Mouse (Mus musculus): Measurements from ENCODE around the gene Scn3a.
"Not testable (repeated sequence)": the region's sequence is repeated elsewhere in the genome, so short reads cannot be mapped to it uniquely, and the experiment has no call there.

Scn3a gene

DNA sequence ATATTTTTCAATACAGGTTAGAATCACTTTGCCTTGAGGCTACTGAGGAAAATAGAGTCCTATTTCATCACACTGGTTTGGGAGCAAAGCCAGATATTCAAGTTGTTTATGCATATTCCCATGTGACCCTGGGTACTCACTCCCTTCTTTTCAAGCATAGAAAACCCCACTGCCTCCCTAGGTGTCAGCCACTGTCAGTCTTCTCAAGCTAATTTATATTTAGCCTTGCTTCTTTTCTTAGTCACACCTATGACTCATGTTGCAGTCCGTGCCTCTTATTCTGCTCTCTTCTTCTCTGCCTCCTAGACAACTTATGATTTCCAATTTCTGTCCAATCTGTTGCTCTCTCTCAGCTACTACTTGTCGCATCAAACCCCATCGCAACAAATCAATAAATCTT, 84.0 kb downstream of the Scn3a start:
- no peak for DNase-seq

DNA sequence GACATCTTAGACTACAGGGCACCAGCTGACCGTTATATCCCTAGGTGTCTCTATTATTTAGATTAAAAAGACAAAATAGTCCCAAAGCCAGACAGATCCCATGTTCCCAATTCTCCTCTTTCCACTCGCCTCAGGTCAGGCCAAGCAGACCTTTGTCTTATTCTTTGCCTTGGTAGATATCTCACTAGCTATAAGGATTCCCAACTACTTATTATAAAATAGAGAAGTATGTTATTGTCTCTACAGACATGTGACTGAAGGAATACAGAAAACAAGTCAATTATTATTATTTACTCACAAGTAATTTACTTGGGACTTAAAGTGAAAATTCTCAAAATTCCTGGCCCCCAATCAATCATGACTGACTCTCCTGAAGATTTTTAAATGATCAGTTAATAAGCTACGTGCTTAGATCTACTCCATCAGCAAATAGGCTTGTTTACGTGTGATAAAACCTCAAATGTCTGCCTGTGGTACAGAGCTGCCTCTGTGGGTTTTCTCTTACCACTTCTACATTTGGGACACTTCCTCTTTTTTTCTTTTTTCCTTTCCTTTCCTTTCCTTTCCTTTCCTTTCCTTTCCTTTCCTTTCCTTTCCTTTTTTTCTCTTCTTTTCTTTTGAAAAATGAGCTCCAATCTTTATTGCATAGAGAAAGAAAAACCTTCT, 86.3 kb downstream of the Scn3a start:
- DNase-seq, result no peak

DNA sequence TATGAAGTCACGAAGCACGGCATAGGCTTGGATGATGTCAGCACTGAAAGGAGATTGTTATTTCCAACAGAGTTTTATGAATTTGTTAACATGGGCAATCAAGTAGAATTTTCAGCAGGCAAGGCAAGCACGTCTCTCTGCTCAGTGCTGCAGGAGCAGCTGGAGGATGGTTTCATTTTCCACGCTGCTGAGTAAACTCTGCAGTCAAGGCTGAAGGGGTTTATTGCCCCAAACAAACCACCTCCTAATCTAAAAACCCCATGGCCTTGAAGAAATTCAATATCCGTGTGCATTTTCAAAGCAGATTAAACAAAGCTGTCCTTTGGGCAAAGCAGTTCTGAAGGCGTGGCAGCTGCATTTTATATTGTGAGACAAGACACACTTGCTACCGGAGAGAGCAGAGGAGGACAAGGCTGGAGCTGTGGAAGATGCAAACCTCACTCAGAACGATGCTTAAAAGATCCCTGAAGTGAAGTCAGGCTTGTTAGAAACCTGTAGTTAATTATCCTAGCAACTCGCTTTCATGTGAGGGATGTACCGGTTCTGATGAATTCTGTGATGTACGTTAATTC, 96.0 kb downstream of the Scn3a start:
- peak; percentile 32 for DNase-seq

DNA sequence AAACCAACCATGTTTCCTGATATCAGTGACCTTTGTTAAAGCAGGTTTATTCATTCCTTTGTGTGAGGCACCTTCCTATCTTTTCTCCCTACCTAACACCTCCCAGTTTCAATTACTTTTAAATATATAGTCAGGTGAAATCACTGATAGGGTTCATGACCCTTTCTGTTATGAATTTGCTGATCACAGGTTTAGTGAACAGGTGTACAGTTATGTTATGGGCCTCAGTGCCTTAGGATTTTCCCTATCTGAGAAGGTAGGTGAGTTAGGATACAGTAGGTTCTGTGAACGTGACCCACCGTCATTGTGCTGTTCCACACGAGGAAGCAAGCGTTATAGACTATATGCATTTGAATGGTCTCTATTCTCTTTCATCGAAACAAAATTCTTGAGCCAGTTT, 101.7 kb downstream of the Scn3a start:
- no peak for DNase-seq

DNA sequence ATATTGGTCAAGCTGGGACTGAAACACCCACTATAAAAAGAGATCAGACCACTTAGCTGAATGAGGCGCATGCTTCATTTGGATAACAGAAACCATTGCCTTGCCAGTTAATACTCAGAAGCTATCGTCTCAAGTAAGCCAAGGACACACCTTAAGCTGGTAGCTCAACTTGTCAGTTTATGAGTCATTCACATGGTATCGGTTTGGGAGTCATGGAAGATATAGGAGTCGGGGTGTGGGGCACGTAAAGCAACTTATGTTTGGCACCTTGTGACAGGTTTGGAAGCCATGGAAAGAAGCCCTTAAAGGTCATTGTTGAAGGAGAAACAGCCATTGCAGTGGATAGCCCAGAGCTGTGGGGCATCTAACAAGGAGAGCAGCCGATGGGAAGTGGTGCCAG, 113.7 kb downstream of the Scn3a start:
- DNase-seq, result no peak

DNA sequence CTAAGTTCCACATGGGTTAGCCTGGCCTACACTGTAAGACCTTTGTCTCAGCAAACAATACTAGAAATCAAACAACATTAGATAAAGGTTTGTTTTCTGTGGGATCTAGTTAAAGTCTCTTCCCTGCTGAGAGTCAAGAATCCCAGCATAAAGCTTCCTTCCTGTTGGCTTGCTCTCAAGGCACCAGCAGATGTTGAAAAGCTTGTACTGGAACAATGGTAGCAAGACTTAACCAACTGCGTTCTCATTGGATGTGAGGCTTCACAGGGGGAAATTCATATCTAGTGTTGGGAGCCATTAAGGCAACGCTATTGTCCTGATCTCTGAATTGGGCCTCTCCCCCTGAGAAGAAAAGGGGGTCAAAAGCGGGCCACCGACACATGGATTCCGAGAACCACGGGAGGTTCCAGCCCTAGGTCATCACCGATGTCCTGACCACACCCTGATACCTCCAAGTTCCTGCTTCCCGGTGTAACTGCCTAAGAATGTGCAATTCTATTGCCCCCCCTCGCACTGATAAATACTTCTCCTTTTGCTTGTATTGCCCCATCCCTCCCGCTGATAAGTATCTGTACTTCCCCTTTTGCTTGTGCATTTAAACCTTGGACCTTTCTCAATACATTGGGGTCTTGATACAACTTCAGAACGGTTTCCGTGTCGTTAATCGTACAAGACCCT, 115.9 kb downstream of the Scn3a start:
- not testable (repeated sequence) for DNase-seq

DNA sequence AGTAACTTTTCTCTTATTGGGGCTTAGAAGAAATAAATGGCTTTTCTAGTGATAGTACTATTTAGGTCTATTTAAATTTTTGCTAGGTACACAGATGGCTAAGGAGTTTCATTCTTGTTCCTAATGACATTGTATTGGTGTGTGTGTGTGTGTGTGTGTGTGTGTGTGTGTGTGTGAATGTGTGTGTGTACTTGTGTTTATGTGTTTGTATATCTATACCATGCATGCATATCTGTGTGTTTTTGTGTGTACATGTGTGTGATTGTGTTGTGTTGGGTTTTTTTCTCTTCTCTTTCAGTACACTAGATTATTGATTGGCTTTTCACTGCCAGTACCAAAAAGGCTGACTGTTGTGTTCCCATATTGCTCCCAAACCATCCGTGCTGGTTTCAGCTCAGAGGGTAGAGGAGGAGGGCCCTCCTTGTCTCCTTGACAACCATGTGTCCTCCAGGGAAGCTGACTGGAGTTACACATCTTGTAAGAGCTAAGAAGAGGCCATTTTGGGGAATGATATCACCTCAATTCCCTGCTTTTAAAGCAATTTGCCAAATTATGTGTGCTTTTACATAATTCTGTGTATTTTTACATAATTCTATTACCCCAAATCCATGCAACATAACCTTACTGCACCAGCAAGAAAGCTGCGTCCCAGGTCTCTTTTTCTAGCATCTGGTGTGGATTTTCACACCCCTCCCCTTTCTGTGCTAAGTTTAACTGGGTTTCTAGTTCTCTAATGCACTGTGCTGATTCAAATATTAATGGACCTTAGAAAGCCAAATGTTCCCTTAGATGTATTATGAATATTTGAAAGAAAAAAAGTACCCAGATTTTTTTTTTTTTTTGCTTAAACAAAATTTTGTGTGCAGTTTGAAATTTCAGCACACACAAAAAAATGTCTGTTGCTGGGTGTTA, 116.7 kb downstream of the Scn3a start:
- peak; percentile 9 for DNase-seq

DNA sequence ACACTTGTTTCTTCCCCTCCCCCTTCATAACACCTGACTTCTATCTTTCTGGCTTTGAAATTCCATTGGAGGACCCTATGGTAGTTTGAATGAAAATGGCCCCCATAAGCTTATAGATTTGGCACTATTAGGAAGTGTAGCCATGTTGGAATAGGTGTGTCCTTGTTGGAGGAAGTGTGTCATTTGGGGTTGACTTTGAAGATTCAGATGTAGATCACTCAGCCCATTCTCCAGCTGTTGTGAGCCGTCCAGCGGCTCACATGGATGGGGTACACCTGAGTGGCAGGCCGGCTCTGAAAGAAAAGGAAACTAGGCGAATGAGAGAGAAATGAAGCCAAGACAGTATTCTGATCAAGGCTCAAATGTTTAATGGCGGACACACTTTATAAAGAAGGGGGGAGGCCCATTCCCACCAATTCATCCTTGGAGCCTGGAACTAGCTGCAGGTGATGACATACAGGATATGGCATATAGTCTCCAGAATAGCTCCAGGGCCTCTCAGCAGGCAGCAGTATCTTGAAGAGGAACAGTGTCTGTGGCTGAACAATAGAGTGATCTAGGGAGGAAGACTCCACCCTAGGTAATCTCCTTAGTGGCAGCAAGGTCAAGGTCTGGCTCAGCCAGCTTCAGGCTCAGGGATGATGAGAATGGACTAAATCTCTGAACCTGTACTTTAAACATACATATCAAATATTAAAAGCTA, 118.2 kb downstream of the Scn3a start:
- no peak for DNase-seq

DNA sequence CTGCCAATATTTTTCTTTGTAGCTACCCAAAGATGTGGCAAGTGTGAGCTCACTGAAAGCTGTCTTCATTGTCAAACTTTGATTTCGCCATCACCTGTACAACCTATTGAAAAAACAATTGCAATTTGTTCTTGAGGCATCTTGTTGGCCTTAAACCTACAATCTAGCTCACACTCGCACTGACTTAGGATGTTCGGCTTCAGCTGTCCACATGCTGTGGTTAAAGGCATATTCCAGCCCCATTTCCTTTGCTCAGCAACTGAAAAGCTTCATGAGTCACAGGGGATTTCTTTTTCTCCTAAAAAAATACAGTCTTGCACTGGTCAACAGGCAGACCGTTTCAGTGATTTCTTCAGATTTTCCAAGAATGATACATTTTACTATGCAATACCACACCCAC, 124.3 kb downstream of the Scn3a start:
- no peak for DNase-seq

DNA sequence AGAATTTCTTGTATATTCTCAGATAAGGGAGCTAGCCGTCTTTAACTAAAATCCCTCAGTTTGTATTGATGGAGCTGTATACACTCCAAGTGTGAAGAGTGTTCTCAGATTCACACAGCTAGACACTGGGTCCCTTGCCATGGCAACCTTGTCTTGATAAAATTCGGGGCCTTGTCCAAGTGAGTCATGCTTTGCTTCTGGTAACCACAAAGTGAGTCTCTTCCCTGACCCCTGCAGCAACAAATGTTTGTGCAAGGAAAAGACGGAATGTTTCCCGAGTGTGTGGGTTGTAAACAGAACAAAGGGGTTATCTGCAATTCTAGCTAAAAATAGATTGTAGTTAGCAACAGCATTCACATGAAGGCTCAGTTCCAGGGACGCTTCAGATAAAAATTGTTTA, 125.9 kb downstream of the Scn3a start:
- no peak for DNase-seq

DNA sequence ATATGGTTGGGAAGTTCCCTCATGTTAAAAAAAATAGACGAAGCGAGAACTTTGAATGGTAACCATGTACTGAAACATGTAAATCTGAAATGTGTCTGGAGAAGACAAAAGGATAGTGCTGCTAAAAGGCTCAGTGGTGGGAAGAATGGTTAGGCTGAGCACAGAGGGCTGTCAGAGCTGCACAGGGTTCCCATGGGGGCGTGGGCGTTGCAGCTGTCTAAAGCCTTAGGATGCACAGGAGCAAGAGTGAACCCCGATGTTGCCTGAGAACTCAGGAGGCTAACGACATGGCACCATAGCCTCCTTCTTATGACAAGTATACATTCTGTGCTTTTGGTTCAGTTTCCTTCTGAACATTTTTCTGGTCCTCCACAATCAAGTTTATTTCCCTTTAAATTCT, 126.3 kb downstream of the Scn3a start:
- DNase-seq, result peak; percentile 6

DNA sequence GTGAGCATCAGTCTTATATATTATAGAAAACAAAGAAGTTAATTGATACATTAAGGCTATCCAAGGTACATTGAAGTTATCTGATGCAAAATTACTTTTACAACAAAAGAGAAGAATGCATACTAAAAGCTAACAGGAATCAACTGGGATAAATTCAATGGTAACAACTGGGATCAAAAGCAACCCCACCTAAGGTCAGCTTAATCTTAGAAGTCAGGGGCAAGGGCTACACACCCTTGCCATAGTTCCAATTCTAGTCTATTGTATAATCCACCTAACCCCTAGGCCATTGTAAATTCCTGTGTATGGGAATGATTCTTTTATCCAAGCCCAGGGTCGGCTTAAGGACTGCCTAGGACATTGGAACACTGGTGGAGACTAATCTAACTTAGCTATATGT, 130.5 kb downstream of the Scn3a start:
- no peak for DNase-seq

DNA sequence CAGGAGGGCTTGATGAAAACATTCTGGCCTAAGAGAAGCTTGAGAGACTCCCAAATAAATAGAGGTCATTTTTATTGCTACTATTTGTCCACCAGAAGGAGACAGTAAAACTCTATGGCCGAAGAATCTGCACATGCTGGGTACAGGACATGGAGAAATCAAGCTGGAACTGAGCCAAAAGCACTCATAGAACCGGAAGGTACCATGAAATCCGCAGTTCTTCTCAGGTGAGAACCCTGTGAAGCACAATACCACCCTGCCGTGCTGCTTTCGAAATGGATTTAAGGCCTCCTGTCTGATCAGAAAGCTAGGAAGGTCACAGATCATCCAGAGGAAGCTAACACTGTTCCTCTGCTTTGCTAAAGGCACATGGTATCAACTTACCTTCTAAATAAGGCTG, 143.9 kb downstream of the Scn3a start:
- peak; percentile 19 for DNase-seq

DNA sequence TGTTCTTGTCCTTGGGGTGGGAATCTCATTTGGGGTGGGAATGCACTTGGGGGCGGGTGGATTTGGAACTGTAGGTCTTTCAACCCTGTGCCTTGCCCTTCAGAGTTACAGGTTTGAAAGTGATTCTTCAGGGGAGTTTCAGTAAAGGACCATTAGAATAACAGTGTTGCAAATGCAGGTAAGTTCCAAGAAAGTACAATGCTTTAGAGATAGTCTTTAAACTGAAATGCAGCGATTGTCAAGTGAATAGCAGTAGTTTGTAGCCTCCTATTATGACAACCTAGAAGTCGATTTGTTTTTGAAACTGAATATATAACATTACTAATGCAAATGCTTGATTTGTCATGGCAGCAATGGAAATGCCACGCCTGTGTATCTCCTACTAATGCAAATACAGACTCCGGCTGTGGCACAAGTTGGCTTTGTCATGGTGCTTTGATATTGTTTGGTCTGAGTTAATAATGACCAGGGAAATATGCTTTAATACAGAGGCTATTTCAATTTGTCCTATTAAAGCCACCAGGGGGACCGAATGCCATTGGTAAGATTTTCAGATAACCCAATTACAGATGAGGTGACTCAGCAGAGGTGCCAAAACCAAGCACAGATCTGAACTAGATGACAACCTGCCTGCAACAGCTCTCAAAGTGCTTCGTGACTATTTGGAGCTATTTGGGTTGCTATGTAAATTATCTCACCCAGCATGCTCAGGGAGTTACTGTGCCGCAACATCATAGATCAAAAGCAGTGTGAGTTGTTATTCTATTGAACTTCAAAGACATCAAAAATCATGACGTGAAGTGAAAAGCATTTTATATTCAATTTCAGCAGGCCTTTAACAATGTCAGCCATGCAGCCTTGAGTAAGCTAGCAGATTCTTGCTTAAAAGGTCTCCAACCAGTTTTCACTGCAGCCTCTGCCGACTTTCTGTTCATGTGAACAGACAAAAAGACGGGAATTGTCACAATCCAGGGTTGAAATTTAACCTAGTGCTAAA, 145.9 kb downstream of the Scn3a start:
- DNase-seq, result no peak

DNA sequence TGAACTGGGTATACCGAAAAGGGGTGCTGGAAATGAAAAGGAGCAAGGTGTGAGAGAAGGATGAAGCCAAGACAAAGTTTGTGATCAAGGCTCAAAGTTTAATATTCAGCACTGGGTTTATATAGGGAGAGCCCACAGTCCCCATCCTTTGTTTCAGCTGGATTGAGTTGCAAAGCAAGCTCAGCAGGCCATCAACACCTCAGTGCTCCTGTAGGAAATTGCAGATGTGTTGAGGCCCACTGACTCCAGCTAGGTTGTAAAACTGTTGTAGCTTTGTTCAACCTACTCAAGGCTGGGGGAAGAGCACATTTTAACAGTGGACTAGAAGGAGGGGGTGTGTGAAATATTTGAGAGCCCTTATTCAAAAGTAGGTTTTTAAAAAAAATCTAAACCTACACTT, 148.8 kb downstream of the Scn3a start:
- no peak for DNase-seq

DNA sequence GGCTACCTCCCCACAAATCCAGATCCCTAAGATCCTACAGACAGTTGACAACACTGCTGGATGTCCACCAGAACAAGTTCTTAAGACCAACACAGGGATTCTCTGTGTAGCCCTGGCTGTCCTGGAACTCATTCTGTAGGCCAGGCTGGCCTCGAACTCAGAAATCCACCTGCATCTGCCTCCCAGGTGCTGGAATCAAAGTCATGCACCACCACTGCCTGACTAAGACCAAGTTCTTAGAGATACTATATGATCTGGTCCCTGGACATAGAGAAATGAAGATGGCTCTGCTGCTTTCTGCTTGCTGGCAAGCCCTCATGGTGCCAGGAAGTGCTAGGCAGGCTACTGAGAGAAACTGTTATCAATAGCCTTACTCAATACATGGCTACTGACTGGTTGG, 150.9 kb downstream of the Scn3a start:
- DNase-seq, result no peak

DNA sequence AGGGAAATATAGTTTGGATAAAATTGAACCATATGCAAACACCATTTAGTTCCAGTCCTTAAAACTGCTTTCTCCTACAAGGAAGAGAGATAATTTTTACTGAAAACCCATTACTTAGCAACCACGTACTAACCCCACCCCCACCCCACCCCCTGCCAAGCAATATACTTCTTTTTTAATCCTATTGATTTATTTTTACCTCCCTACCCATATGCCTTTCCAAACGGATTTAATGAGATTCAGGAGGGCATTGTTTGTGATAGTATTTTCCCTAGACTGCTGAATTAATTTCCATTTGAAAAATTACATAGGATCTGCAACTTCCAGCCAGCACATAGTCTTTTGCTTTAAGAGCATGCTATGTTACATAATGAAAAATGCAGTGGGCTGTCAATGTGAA, 152.1 kb downstream of the Scn3a start:
- DNase-seq, result no peak

DNA sequence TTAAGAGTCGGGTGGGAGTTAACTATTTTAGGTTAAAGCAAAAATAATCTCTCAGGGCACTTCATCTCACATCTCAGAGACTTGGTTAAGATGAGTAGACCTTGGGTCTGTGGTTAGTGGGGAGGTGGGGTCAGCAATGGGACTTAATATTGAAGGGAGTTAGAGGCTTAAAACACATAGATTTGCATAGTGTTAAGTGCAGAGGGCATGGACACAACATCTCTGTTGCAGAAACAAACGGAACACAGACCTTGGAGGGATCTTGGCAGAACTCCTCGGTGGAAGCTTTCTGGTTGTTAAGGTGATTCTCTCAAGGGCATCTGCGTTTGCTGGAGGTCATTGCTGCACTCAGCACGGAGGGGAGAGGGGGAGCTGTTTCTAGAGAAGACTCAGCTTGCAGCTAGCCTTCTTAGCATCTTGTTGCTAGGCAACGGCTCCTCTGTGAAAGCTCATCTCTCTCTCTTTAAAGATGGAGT, 152.6 kb downstream of the Scn3a start:
- DNase-seq, result peak; percentile 95

DNA sequence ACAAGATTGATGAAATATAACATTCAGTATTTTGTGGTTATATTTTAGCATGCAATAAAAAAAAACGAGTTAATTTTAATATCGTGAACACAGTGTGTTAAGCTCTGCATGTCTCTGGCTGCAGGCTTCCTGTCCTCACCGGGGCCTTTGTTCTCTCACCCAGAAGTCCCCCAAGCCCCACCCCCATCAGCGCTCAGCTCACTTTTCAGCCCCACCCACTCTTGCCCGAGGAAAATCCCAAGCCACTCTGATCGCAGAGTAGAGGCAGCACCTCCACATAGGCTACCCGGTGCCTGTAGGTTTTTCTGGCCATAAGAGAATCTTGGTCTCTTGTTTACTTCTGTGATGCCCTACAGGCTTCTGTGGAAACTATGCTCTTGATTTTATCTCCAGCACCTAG, 153.2 kb downstream of the Scn3a start:
- DNase-seq, result peak; percentile 92

DNA sequence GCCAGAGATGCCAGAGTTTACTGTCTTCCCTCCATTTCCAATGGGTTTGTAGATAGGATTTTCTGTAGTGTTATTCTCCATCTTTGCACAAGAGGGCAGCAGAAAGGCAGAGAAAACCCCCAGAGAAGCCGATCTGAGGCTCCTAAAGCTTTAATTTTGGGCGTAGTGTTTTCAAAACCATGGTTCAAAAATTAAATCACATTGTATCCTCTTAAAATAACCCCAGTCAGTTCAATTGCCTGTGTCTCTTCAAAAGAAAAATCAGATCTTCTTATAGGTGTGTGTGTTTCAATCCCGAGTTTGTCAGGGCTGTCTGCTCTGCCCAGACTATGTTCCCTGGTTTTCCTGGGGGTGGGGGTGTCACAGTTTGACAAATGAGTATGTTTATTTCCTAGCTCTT, 153.7 kb downstream of the Scn3a start:
- peak; percentile 80 for DNase-seq
